Mouse (Mus musculus) adipocyte (in vitro differentiated cells): ENCODE data around the gene Baiap2l1.

Experiments used
- DNase-seq: peaks from one replicate; pipeline ENCODE4 v3.0.0-alpha.2; 2016; ENCODE audit warnings: low spot score

Gene Baiap2l1

DNA sequence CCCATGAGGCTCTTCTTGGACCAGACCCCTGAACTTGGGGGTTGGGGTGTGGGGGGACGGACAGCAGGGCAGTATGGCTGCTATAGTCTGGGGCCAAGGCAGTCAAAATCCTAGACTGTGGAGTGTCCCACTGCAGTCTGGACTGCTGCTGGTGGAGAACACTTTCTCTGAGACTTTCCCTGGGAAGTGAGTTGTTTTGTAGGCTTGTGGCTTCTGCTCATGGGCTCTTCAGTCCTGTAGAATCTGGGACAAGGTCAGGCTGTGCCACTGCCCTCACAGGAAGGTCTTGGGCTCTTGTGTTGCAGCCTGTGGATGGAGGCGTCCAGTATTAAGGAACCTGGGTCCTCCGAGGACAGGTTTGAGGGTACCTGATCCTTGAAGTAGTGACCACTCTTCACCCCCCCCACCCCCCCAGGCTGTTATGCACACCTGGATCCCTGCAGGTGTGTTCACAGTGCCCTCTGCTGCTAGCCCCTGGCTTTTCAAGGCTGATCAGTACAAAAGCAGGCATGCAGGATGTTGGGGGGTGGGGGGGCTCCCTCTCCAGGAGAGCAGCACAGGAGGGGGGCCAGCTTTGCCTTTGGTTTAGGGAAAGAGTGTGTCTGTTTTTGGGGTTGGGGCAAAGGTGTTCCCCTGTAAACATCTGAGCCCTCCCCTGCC lies 100.3 kb downstream of the Baiap2l1 start:
- DNase-seq = peak; percentile 59

DNA sequence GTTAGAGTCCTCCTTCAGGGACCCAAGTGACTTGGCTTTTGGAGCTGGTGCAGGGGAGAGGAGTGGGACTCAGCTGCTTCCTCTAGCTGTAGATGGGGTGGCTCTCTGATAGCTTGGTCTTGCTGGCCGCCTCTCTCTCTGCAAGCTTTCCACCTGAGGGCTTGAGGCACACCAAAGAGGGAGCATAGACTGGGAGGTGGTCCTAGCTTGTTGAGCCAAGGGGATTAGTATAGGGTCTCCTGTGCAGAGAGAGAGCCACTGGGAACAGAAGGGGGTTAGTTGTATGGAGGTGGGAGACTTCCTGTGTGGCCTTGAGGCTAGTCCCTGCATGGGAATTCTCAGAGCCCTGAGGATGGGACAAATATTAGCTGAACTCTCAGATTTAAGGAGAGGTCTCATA lies 101.0 kb downstream of the Baiap2l1 start:
- DNase-seq = peak; percentile 21

DNA sequence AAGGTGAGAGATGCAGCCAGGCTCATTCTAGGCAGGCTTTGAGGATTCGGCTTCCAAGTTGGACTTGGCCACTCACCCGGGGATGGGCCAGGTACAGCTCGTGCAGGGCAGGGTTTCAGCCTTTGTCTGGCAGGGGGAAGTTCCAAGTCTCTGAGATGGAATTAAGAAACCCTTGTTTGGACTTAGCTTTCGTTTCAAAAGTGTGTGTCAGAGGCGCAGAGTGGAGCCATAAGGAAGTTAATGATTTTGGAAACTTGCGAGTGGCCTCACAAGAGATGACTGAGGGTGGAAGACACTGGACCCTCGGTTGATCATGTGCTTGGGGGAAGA lies 101.4 kb downstream of the Baiap2l1 start:
- no peak for DNase-seq

DNA sequence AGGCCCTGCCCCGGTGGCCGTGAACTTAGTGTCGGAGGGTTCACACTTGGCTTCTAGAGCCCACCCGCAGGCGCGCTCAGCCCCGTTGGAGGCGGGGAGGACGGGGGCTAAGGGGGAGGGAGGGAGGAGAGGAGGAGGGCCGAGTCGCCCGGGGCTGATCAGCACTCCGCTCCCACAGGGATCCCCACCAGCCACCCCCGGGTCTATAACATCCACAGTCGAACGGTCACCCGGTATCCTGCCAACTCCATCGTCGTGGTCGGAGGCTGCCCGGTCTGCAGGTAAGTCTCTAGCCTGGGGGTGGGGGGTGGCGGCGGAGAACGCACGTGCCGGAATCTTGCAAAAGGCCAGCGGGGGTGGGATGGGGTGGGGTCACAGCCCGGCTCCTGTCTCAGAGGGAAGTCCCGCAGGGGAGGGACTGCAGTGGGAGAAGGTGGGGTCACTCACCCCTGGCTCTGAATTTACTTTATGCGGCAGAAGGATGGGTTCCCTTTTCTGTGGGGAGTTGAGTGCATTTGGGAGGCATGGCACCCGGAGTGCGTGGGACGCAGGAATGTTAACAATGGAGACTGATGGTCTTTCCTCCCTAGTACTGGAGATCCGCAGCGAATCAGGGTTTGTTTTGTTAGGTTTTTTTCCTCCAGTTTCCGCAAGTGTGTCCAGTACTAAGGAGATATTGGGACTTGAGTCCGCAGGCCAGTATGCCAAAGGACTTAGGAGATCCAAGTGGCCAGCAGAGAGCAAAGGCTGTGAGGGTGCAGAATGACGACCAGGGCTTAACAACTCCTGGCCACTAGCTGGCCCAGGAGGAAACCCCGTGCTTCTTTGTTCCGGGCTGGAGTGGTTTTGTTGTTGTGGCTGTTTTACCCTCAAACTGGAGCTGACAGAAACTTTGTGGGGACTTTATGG lies 102.0 kb downstream of the Baiap2l1 start:
- DNase-seq = peak; percentile 82

DNA sequence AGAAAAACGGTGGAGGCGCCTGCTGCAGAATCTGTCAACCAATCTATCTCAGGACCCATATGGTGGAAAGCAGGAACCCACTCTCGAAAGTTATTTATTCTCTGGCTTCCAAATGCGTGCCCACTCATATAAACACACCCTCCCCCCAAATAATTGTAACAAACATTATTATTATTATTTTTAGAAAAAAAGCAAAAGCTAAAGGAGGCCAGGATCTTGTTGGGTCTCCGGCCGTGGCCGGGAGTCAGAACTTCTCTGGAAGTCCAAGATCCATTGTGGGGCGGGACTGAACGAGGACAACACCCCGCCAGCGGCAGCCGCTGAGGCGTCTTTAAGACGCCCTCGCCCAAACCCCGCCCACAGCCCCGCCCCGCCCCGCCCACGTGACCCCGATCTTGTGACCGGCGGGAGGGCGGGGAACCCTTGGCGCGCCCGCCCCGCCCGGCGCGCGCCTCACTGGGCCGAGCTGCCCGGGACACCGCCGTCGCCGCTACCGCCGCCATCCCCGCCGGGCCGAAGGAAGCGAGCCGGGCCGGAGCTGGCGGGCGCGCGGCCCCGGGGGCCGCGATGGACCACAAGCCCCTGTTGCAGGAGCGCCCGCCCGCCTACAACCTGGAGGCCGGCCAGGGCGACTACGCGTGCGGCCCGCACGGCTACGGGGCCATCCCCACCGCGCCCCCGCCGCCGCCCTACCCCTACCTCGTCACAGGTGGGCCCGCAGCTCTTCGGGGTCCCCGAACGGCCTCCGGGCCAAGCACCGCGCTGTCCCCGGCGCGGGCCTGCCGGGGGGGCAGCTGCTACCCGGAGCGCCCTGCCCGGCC lies 102.9 kb downstream of the Baiap2l1 start:
- peak; percentile 92 for DNase-seq

DNA sequence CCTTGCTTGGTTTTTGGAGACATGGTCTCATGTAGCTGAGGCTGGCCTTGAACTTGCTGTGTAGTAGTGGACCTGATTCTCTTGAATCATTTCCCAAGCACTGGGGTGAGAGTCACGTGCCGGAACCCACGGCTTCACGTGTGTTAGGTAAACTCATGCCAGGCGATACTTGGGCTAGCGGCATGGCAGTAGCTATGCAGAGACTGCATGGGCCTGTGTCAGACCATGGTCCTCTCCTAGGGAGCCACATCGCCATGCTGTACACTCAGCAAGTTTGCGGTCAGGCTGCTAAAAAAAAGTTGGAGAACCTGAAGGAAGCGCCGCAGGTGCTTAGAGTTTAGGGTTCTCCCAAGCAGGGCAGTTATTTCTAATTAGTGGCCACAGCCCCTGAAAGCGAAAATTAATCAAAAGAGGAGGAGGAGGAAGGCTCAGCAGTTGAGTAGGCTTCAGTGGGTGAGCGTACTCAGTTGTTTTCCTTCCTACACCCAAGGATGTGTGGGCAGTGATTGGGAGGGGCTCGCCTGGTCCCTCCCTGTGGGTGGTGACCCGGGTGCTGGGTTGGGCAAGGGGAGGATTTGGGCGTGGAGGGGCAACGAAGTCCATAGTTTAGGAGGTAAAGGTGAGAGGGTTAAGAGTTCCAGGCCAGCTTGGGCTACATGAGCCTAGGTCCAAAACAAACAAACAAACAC lies 103.6 kb downstream of the Baiap2l1 start:
- DNase-seq = peak; percentile 57

DNA sequence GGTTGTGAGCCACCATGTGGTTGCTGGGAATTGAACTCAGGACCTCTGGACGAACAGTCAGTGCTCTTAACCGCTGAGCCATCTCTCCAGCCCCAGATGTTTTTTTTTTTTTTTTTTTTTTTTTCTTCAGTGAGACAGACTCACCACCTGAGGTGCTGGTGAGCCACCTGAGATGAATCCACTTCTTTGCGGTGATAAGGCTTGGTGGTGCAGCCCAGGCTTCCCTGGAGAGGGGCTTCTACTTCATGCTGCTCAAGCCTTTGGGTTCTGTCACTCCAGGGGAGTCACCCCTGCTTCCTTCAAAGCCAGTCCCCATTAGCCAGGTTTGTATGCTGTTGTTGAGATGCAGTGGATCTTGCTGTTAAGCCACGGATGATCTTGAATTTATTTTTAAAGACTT lies 104.7 kb downstream of the Baiap2l1 start:
- DNase-seq = no peak

DNA sequence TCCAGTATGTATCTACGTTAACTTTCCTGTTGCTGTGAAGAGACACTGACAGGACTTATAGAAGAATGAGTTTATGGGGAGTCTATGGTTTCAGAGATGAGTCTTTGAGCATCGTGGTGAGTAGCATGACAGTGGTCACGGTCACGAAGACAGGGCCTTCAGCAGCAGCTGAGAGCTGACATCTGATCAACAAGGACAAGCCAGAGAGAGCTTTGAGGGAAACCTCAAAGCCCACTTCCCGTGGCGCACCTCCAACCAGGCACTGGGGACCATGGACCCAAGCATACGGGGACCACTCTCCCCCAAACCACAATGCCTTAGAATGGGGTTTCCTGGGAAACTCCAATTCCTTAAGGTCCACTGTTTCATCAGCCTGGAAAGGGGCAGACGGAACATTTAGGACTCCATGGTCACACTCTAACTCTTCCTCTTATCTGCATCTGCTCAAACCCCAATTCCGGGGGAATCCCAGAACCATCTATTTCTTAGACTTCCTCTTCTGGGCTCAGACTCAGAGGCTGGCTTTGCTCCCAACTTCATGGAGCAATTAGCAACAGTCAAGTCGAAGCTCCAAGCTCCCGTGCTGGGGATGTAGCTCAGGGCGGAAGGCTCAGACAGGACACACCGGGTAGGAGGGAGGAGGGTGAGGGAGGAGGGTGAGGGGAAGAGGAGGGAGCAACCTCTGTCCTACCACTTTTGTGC lies 105.9 kb downstream of the Baiap2l1 start:
- DNase-seq = peak; percentile 29

DNA sequence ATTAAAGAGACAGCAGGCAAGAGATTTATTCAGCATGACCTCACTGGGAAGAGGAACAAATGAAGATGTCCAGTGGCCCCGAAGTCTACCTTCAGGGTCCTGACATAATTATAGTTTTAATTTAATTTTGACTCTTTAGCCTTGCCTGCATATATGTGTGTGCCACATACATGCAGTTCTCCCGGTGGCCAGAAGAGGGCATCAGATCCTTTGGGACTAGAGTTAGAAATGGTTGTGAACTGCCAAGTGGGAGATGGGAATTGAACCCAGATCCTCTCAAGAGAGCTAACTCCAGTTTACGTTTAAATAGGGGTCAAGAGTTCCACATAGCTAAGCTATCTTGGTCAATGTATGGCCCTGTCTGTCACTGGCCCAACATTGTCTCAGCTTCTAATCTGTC lies 108.0 kb downstream of the Baiap2l1 start:
- DNase-seq = no peak

DNA sequence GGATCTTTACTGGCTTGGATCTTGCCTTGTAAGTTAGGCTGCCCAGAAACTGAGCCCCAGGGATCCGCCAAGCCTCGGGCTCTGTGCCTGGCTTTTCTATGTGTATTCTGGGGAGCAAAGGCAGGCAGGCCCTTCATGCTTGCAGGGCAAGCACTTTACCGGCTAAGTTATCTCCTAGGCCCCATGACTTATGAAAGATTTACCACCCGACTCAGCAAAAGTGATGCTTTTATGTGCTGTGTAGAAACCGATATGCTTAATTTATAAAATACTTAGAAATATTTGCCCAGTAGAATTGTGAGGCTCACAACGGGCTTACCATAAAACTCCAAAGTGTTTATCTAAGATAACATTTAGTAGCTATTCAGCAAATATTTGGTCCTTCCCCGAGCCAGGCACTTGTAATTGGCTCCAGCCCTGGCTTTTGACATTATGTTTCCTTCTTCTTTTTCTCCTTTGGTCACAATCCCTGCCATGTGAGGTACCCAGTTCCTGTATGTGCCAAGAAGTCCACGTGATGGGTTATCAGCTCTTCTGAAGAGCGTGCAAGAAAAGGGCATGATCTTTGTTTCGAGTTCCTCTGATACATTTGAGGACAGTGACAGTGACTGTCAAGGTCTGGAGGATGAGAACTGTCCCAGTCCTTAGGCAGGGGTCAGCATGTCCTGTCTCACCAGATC lies 109.9 kb downstream of the Baiap2l1 start:
- DNase-seq = no peak

DNA sequence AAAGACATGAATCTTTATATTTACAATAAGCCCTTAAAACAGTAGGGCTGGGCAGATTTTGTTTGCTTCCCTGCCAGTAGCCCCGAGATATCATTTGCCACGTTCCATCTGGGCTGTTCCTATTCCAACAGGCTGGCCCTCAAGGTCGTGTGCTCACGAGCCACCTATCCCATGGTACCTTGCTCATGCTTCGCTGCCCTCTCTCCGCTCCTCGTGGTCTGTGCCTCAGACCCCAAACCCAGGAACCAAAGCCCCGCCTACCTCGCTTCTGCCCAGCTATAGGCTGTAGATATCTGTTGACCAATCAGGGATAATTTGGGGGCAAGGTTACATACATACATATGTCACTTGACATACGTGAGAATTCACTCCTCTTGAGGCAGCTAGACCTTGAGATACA lies 110.6 kb downstream of the Baiap2l1 start:
- no peak for DNase-seq

DNA sequence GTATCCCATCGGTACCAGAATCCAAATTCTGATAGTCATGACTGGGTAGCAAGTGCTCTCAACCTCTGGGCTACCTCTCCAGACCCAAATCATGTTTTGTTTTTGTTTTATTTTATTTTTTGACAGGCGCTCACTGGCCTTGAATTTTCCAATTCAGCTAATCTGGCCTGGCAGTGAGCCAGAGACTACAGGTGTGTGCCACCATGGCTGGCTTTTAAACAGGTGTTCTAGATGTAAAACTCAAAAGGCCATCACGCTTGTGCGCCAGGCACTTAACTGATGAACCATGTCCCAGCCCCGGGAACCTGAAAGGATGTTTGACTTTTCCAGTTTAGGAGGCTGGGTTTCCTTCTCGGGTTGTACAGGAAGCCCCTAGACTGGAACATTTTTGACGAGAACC lies 111.2 kb downstream of the Baiap2l1 start:
- no peak for DNase-seq

DNA sequence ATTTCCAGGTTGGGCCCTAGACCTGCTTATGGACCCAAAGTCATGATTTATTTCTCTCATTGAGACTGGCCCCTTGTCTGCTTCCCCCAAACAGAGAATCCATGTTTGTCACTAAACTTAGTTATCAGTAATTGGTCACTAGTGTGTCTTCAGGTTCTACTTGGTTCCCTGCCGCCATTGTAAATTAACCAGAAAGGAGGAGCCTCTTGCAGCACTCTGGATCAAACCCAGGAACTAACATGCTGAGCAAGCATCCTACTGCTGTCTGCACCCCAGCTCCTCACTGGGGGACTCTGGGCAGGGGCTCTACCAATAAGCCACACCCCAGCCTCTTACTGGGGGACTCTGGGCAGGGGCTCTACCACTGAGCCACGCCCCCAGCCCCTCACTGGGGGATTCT lies 112.3 kb downstream of the Baiap2l1 start:
- no peak for DNase-seq

DNA sequence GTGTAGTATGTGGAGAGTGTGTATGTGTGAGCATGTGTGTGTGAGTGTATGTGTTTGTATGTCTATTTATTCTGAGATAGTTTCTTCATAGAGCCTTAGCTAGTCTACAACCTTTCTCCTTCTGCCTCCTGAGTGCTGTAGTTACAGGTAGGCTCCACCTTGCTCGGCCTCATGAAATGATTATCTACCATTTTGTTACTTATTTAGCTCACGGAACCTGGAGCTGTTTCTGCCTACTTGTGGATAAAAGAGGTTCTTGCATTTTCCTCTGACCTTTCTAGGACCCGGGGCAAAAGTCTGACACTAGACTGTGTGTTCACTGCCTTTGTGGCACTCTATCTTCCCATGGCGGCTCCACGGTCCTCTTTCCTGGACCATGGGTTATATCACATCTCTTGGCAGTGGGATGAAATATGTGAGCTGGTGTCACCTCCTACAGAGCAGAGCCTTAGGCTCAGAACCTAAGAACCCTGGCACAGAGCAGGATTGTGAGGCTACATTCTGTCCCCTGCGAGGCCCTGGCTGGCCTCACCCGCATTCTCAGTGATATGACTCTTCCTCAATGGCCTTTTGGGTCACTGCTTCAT lies 113.9 kb downstream of the Baiap2l1 start, which contains the start of gene Bri3:
Gene Bri3, plus strand, starts transcription at position 537 of the 587 bp plus-strand sequence.
- DNase-seq = no peak

DNA sequence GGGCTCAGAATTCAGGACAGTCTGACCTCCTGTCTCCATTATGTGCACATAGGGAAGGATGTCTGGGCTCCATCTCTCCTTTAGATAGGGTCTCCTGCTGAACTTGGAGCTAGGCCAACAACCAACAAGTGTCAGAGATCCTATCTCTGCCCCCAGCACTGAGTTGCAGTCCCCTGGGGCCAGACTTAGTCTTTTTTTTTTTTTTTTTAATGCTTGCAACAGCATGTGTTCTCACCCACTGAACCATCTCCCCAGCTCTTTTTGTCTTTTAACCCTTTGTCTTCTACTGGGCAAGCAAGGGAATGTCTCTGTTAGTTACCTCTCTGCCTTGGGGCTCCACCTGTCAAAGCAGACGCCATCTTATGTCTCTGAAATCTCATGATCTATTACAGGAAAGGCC lies 118.9 kb downstream of the Baiap2l1 start:
- no peak for DNase-seq

DNA sequence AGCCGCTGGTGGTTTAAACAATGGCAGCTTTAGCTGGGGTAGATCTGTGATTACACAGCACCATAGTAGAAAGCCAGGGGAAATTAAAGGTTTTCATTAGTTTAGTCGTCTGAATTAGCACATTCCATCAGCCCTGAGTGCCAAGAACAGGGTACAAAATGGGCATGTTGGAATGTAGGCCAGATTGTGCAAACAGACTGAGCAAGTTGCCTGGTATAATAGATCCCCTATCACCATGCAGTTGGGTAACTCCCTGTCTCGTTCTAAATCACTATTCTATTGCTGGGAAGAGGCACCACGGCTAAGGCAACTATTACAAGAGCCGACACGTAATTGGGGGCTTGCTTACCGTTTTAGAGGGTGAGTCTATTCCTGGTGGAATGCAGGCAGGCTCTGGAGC lies 123.2 kb downstream of the Baiap2l1 start:
- DNase-seq = no peak

DNA sequence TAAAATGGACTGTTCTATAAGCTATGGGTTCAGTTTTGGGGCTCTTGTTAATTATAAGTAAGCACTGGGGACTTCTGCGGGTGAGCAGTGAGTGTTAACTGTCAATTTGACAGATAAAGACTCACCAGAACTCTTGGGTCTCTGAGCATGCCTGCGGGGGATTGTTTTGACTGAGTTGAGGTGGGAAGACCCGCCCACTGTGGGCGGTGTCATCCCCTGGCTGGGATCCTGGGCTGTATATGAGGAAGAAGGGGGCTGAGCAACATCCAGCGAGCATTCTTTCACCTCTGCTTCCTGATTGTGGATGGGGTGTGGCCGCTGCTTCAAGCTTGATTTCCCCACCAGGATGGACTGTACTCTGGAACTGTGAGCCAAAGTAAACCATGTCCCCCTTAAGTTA lies 123.7 kb downstream of the Baiap2l1 start:
- DNase-seq = no peak

DNA sequence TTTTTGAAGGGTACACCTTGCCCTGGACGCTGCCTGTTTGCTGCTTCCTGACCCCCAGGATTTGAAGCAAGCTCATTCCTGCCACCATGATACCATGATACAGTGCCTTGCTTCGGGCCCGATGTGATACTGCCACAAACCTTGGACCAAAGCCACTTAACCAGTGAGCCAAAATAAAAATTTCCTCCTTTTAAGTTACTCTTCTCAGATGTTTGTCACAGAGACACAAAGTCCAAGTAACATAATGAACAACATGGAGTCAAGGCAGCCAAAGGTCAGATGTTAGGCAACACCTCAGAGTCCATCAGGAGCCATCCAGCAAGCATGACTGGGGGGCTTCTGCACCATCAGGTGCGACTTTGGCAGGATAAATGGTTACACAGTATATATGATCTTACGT lies 125.4 kb downstream of the Baiap2l1 start:
- DNase-seq = no peak

DNA sequence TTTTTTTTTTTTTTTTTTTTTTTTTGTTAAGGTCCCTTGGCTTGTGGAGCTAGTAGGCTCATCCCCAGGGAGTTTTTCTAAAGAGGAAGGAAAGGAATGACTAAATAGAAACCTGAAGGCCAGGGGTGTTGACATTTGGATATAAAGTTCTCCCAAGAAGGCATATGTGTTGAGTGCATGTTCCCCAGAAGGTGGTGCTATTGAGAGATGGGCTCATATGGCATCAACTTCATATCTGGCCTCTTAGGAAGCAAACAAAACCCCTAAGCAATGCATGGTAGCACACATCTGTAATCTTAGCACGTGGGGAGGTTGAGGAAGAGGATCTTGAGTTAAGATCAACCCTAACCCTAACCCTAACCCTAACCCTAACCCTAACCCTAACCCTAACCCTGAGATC lies 126.5 kb downstream of the Baiap2l1 start:
- peak; percentile 68 for DNase-seq

DNA sequence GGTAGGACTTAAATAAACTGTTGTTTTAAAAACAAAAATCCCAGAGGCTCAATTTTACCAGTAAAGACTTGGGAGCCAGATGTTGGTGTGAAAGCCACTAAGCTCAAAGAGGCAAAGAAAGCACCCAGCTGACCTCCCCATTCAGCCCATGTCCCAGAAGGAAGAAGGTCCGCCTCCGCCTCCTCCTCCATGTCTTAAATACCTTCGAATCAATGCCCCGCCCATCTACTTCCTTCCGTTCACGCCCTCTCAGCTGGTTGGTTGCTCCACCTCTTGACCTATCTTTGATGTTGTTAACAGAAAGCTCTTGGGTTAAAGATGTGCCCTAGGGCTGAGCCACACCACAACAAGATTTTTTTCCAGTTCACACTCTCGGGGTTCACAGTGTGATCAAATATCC lies 127.7 kb downstream of the Baiap2l1 start:
- no peak for DNase-seq

DNA sequence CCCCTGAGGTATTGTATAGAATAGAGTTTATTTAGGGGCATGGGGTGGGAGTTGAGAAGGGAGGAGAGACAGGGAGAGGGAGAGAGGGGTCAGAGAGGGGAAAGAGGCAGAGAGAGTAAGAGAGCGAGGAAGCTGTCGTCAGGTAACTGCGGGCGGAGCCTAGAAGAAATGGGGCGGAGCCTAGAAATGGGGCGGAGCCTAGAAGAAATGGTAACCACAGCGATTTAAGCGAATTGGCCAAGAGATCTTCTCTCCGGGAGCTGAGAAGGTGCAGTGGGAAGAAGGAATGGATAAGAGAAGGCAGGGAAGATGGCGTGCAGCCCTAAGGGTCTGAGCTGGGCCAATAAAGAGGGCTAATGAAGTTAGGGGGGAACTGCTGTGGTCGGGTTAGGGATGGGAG lies 131.7 kb downstream of the Baiap2l1 start:
- DNase-seq = no peak
